21 mouse cellular contexts compared by ENCODE assay signal in genomic region chr1:51551624-51552023, GRCm38 (mm10).
DNase-seq lines count a peak whose midpoint lies in the region; ATAC-seq and TF ChIP-seq lines count a peak whose summit lies in the region.
"Had no signal": no experiment of that assay in that cellular context is flagged by ENCODE, and none has a peak within 500 bp of the region (broad histone marks: within the 10 kb centered on the region; RNA-seq: fewer than 3 reads in every experiment).

No protein-coding gene starts in this region.

- no peak overlapping the region for H3K4me3 ChIP-seq in kidney, embryonic 15.5 days (replicated peaks)
- no peak overlapping the region for H3K4me3 ChIP-seq in kidney, embryonic 14.5 days (ENCODE audit: low read length)
- H3K4me3 ChIP-seq in lung, embryonic 14.5 days (ENCODE audit: low read depth, low read length): no peak overlapping the region
- H3K4me3 ChIP-seq in midbrain, embryonic 11.5 days (ENCODE audit: low read depth, low read length): no peak overlapping the region
- no peak overlapping the region for H3K4me3 ChIP-seq in midbrain, postnatal 0 days (ENCODE audit: low read depth, low read length)
- H3K4me3 ChIP-seq: heart, embryonic 13.5 days; hindbrain, embryonic 15.5 days had no signal

- H3K27me3 ChIP-seq in kidney, embryonic 15.5 days: no peaks in the 10 kb centered on the region
- no peaks in the 10 kb centered on the region for H3K27me3 ChIP-seq in kidney, embryonic 14.5 days (ENCODE audit: control insufficient read depth, insufficient read depth, low read length)
- H3K27me3 ChIP-seq in lung, embryonic 14.5 days (ENCODE audit: insufficient read depth, low read length): no peaks in the 10 kb centered on the region
- no peaks in the 10 kb centered on the region for H3K27me3 ChIP-seq in midbrain, embryonic 11.5 days (ENCODE audit: control insufficient read depth, insufficient read depth, low read length)
- H3K27me3 ChIP-seq in midbrain, postnatal 0 days (ENCODE audit: insufficient read depth, low read length): no peaks in the 10 kb centered on the region
- H3K27me3 ChIP-seq: heart, embryonic 13.5 days; hindbrain, embryonic 15.5 days had no signal

- no peaks in the 10 kb centered on the region for H3K4me1 ChIP-seq in kidney, embryonic 15.5 days
- H3K4me1 ChIP-seq in kidney, embryonic 14.5 days (ENCODE audit: control insufficient read depth, insufficient read depth, low read length): no peaks in the 10 kb centered on the region
- H3K4me1 ChIP-seq in lung, embryonic 14.5 days (ENCODE audit: insufficient read depth): no peaks in the 10 kb centered on the region
- H3K4me1 ChIP-seq in midbrain, embryonic 11.5 days (ENCODE audit: control insufficient read depth, insufficient read depth, low read length): no peaks in the 10 kb centered on the region
- H3K4me1 ChIP-seq in midbrain, postnatal 0 days (ENCODE audit: insufficient read depth, low read length): no peaks in the 10 kb centered on the region
- H3K4me1 ChIP-seq: heart, embryonic 13.5 days; hindbrain, embryonic 15.5 days had no signal

- no peak overlapping the region for H3K4me2 ChIP-seq in kidney, embryonic 15.5 days
- no peak overlapping the region for H3K4me2 ChIP-seq in kidney, embryonic 14.5 days (replicated peaks; ENCODE audit: low read depth, low read length)
- no peak overlapping the region for H3K4me2 ChIP-seq in lung, embryonic 14.5 days
- H3K4me2 ChIP-seq in midbrain, embryonic 11.5 days: no peak overlapping the region
- no peak overlapping the region for H3K4me2 ChIP-seq in midbrain, postnatal 0 days (ENCODE audit: low read depth, low read length, poor library complexity, severe bottlenecking)
- H3K4me2 ChIP-seq: heart, embryonic 13.5 days; hindbrain, embryonic 15.5 days had no signal

- H3K9me3 ChIP-seq in kidney, embryonic 15.5 days (replicated peaks): no peaks in the 10 kb centered on the region
- H3K9me3 ChIP-seq in kidney, embryonic 14.5 days (ENCODE audit: control insufficient read depth, low read length): no peaks in the 10 kb centered on the region
- H3K9me3 ChIP-seq in lung, embryonic 14.5 days (ENCODE audit: low read depth, low read length): no peaks in the 10 kb centered on the region
- no peaks in the 10 kb centered on the region for H3K9me3 ChIP-seq in midbrain, embryonic 11.5 days (ENCODE audit: control insufficient read depth, low read length)
- no peaks in the 10 kb centered on the region for H3K9me3 ChIP-seq in midbrain, postnatal 0 days (ENCODE audit: low read length)
- H3K9me3 ChIP-seq: G1E; hindbrain, embryonic 15.5 days had no signal

- 48% methylated on average over 5 of the region's 5 CpGs for WGBS in kidney, embryonic 15.5 days
- 56% methylated on average over 5 of the region's 5 CpGs for WGBS in kidney, embryonic 14.5 days
- 37% methylated on average over 5 of the region's 5 CpGs for WGBS in lung, embryonic 14.5 days
- WGBS in midbrain, embryonic 11.5 days: 69% methylated on average over 5 of the region's 5 CpGs
- WGBS in midbrain, postnatal 0 days: 65% methylated on average over 5 of the region's 5 CpGs

- peak; percentile 73; the same call in 1 of the 2 replicates for ATAC-seq in kidney, embryonic 15.5 days (replicated peaks; ENCODE audit: low FRiP score)
- no peak for ATAC-seq in kidney, embryonic 14.5 days (ENCODE audit: low FRiP score, low TSS enrichment)
- ATAC-seq in lung, embryonic 14.5 days (ENCODE audit: insufficient read depth): peak; percentile 74
- peak; percentile 22; the same call in 1 of the 2 replicates for ATAC-seq in midbrain, embryonic 11.5 days (ENCODE audit: low FRiP score)
- ATAC-seq in midbrain, postnatal 0 days (ENCODE audit: low FRiP score): no peak
- ATAC-seq: CD4-positive, CD25-positive, alpha-beta regulatory T cell, adult 4 months; forebrain, embryonic 14.5 days had no signal

- H3K27ac ChIP-seq in kidney, embryonic 15.5 days: no peak overlapping the region
- no peak overlapping the region for H3K27ac ChIP-seq in kidney, embryonic 14.5 days (ENCODE audit: low read depth, low read length)
- no peak overlapping the region for H3K27ac ChIP-seq in lung, embryonic 14.5 days (ENCODE audit: low read depth)
- H3K27ac ChIP-seq in midbrain, embryonic 11.5 days (ENCODE audit: low read depth, low read length): no peak overlapping the region
- H3K27ac ChIP-seq in midbrain, postnatal 0 days (ENCODE audit: low read depth, low read length): no peak overlapping the region
- H3K27ac ChIP-seq: heart, embryonic 13.5 days; hindbrain, embryonic 15.5 days had no signal

- no peaks in the 10 kb centered on the region for H3K36me3 ChIP-seq in kidney, embryonic 15.5 days
- H3K36me3 ChIP-seq in kidney, embryonic 14.5 days (ENCODE audit: control insufficient read depth, insufficient read depth, low read length): no peaks in the 10 kb centered on the region
- H3K36me3 ChIP-seq in lung, embryonic 14.5 days (ENCODE audit: insufficient read depth): no peaks in the 10 kb centered on the region
- no peaks in the 10 kb centered on the region for H3K36me3 ChIP-seq in midbrain, embryonic 11.5 days (ENCODE audit: control insufficient read depth, insufficient read depth, low read length)
- no peaks in the 10 kb centered on the region for H3K36me3 ChIP-seq in midbrain, postnatal 0 days (ENCODE audit: insufficient read depth, low read length)
- H3K36me3 ChIP-seq: G1E; heart, embryonic 13.5 days; hindbrain, embryonic 15.5 days had no signal

- no peak overlapping the region for H3K9ac ChIP-seq in kidney, embryonic 15.5 days
- no peak overlapping the region for H3K9ac ChIP-seq in kidney, embryonic 14.5 days (ENCODE audit: low read depth, low read length)
- no peak overlapping the region for H3K9ac ChIP-seq in lung, embryonic 14.5 days
- no peak overlapping the region for H3K9ac ChIP-seq in midbrain, embryonic 11.5 days (ENCODE audit: low read length)
- no peak overlapping the region for H3K9ac ChIP-seq in midbrain, postnatal 0 days (replicated peaks; ENCODE audit: low read length, poor library complexity, severe bottlenecking)
- H3K9ac ChIP-seq: heart, embryonic 13.5 days; hindbrain, embryonic 15.5 days had no signal

- TF ChIP-seq CTCF in lung, embryonic 14.5 days (IDR thresholded peaks at IDR 0.05; ENCODE audit: low read depth): no peak
- TF ChIP-seq CTCF in midbrain, postnatal 0 days (IDR thresholded peaks at IDR 0.05): no peak

- DNase-seq in embryo, embryonic 10.5 days (ENCODE audit: low spot score): peak; percentile 47
- DNase-seq in embryo, embryonic 9.5 days (ENCODE audit: extremely low spot score): no peak
- peak; percentile 53 for DNase-seq in lung, embryonic 14.5 days
- DNase-seq in lung, postnatal 36 days: no peak
- no peak for DNase-seq in midbrain, embryonic 11.5 days (ENCODE audit: low spot score, missing footprints)
- DNase-seq in midbrain, postnatal 0 days (ENCODE audit: low spot score): no peak
- DNase-seq: adrenal gland, postnatal 10 days; B cell, adult 2 months; cerebellum, adult 11-12 months; cerebellum, adult 9-10 months; cerebellum, postnatal 25 days; gastrocnemius, postnatal 36 days; heart, adult 11 months; heart, postnatal 36 days had no signal

Comparison
In these comparisons a context has a peak if more than half of its experiments do, and no peak if none do; other contexts are left out.
1. DNase-seq: peak in embryo, embryonic 10.5 days (single experiment) and lung, embryonic 14.5 days (single experiment); none in embryo, embryonic 9.5 days (single experiment), lung, postnatal 36 days (single experiment), midbrain, embryonic 11.5 days (single experiment) and midbrain, postnatal 0 days (single experiment).
2. ATAC-seq: peak in kidney, embryonic 15.5 days (single experiment), lung, embryonic 14.5 days (single experiment) and midbrain, embryonic 11.5 days (single experiment); none in kidney, embryonic 14.5 days (single experiment) and midbrain, postnatal 0 days (single experiment).